Mouse (Mus musculus): Measurements from ENCODE around the gene Rnpepl1.

DNA sequence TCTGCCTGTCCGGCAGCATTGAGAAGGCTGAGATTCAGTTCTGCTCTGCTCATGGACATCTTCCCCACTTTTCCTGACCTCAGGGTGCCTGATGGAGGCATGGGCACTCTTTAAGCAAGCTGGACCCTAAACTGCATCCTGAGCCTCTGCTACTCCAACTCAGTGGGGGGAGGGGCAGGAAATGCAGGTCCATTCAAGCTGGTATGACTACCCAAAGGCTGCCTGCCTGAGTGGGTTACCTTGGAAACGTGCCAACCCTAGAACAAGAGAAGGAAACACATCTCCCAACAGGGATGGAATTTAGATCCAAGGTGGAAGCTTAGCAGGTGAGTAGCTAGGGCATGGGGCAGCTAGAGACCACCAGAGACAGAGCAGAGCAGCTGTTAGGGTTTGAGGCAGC, 44.4 kb upstream of the Rnpepl1 start:
- TF ChIP-seq EP300 (IDR thresholded peaks at IDR 0.05; ENCODE audit: low read depth) (no peak), CTCF (IDR thresholded peaks at IDR 0.05; ENCODE audit: low read depth) (no peak)
